In the genomic region with DNA sequence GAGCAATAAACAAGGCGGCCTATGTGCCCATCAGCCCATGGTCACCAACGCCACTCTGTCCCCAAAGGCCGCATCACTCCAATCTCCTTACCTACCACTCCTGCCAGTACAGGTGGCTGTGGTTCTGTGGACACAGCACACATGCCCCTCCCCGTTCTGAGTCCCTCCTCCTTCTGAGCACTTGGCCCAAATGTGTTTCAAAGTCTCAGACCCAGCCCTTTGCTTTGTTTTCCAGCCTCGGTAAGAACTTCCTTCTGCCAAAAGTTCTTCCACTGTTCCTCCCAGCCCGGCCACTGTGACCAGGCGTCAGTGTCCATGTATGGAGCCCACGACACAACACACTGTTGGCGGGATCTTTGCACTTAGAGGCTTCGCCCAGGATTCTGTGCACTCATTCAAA, we compare ENCODE assay signal across 10 mouse cellular contexts. TPM values are rescaled to one million over a fixed set of nuclear protein-coding genes. Genes with fewer than 3 reads are reported as not detected.
"Had no signal": no experiment of that assay in that cellular context is flagged by ENCODE, and none has a peak within 500 bp of the region (broad histone marks: within the 10 kb centered on the region; RNA-seq: fewer than 3 reads in every experiment).

No protein-coding gene starts in this region.

- ATAC-seq: intestine, embryonic 15.5 days; liver, postnatal 0 days had no signal

- H3K27me3 ChIP-seq: intestine, embryonic 15.5 days; kidney, embryonic 15.5 days; limb, embryonic 12.5 days; liver, embryonic 13.5 days; neural tube, embryonic 12.5 days had no signal

- H3K36me3 ChIP-seq: intestine, embryonic 15.5 days; kidney, embryonic 15.5 days; liver, embryonic 13.5 days; neural tube, embryonic 12.5 days had no signal

- H3K4me3 ChIP-seq: intestine, embryonic 15.5 days; kidney, embryonic 15.5 days; limb, embryonic 12.5 days; liver, embryonic 13.5 days; midbrain, embryonic 10.5 days; myocyte; neural tube, embryonic 12.5 days had no signal

- H3K9me3 ChIP-seq: intestine, embryonic 15.5 days; kidney, embryonic 15.5 days; limb, embryonic 12.5 days; liver, embryonic 13.5 days; midbrain, embryonic 10.5 days; neural tube, embryonic 12.5 days had no signal

- H3K9ac ChIP-seq: intestine, embryonic 15.5 days; kidney, embryonic 15.5 days; limb, embryonic 12.5 days; liver, embryonic 13.5 days; liver, postnatal 0 days; neural tube, embryonic 12.5 days had no signal

- H3K27ac ChIP-seq: intestine, embryonic 15.5 days; kidney, embryonic 15.5 days; limb, embryonic 12.5 days; liver, embryonic 13.5 days; midbrain, embryonic 10.5 days; neural tube, embryonic 12.5 days had no signal

- H3K4me2 ChIP-seq: intestine, embryonic 15.5 days; kidney, embryonic 15.5 days; limb, embryonic 12.5 days; liver, embryonic 13.5 days; neural tube, embryonic 12.5 days had no signal

RNA-seq across cellular contexts. Expression of a gene that starts 50.3 kb away (rescaled TPM):
- total RNA-seq: neutrophil, adult 5-6 weeks had no signal

RNA-seq across cellular contexts. Expression of a gene that starts 57.3 kb away (rescaled TPM):
- total RNA-seq: neutrophil, adult 5-6 weeks had no signal
- polyA plus RNA-seq: liver, embryonic 13.5 days; liver, postnatal 0 days; lung, embryonic 16.5 days; myocyte had no signal
